9 mouse cellular contexts compared by ENCODE assay signal in genomic region chr2:120102881-120103280, GRCm38 (mm10). TPM values are rescaled to one million over a fixed set of nuclear protein-coding genes. Genes with fewer than 3 reads are reported as not detected.
DNase-seq lines count a peak whose midpoint lies in the region; ATAC-seq and TF ChIP-seq lines count a peak whose summit lies in the region.
"Had no signal": no experiment of that assay in that cellular context is flagged by ENCODE, and none has a peak within 500 bp of the region (broad histone marks: within the 10 kb centered on the region; RNA-seq: fewer than 3 reads in every experiment).

No protein-coding gene starts in this region.

- H3K9ac ChIP-seq in heart, adult 2 months (ENCODE audit: low read depth, low read length): peak overlapping the region; percentile 7
- H3K9ac ChIP-seq in forebrain, embryonic 14.5 days (ENCODE audit: low read length): no peak overlapping the region
- H3K9ac ChIP-seq: liver, embryonic 15.5 days had no signal

- H3K79me2 ChIP-seq in heart, adult 2 months (replicated peaks; ENCODE audit: control insufficient read depth, insufficient read depth, low read length): no peaks in the 10 kb centered on the region

- no peak overlapping the region for H3K4me2 ChIP-seq in forebrain, embryonic 14.5 days (ENCODE audit: low read length)
- H3K4me2 ChIP-seq: liver, embryonic 15.5 days had no signal

- no peak for TF ChIP-seq CTCF in heart, adult 2 months (IDR thresholded peaks at IDR 0.05)

- TF ChIP-seq EP300 in heart, adult 2 months (IDR thresholded peaks at IDR 0.05; ENCODE audit: insufficient read depth, low read depth, low read length): no peak

- no peak for ATAC-seq in forebrain, embryonic 14.5 days

- peak; percentile 52; the same call in 1 of the 2 replicates for TF ChIP-seq POLR2A in heart, adult 2 months (IDR thresholded peaks at IDR 0.05; ENCODE audit: insufficient read depth, low read depth, low read length)

- no peaks in the 10 kb centered on the region for H3K27me3 ChIP-seq in heart, adult 2 months (ENCODE audit: control insufficient read depth, insufficient read depth, low read length)
- no peaks in the 10 kb centered on the region for H3K27me3 ChIP-seq in forebrain, embryonic 14.5 days (replicated peaks; ENCODE audit: control insufficient read depth, insufficient read depth, low read length)
- H3K27me3 ChIP-seq: liver, embryonic 15.5 days had no signal

- H3K27ac ChIP-seq in heart, adult 2 months: peak overlapping the region; percentile 83
- no peak overlapping the region for H3K27ac ChIP-seq in forebrain, embryonic 14.5 days (ENCODE audit: low read depth, low read length)
- H3K27ac ChIP-seq: liver, embryonic 15.5 days had no signal

- H3K4me3 ChIP-seq in heart, adult 2 months: no peak overlapping the region
- no peak overlapping the region for H3K4me3 ChIP-seq in forebrain, embryonic 14.5 days (ENCODE audit: low read depth, low read length)
- H3K4me3 ChIP-seq: liver, embryonic 15.5 days had no signal

- peaks cover 76% of the 10 kb centered on the region for H3K36me3 ChIP-seq in heart, adult 2 months (ENCODE audit: control insufficient read depth, insufficient read depth, low read length)
- no peaks in the 10 kb centered on the region for H3K36me3 ChIP-seq in forebrain, embryonic 14.5 days (ENCODE audit: control insufficient read depth, insufficient read depth, low read length)

- 7% methylated on average over 6 of the region's 6 CpGs for WGBS in heart, adult 2 months
- 80% methylated on average over 6 of the region's 6 CpGs for WGBS in forebrain, embryonic 14.5 days

- peaks cover 40% of the 10 kb centered on the region for H3K4me1 ChIP-seq in heart, adult 2 months (ENCODE audit: control insufficient read depth, insufficient read depth, low read length)
- no peaks in the 10 kb centered on the region for H3K4me1 ChIP-seq in forebrain, embryonic 14.5 days (ENCODE audit: control insufficient read depth, insufficient read depth, low read length)

- no peaks in the 10 kb centered on the region for H3K9me3 ChIP-seq in forebrain, embryonic 14.5 days (replicated peaks; ENCODE audit: control insufficient read depth, low read length)
- H3K9me3 ChIP-seq: liver, embryonic 15.5 days had no signal

- intact Hi-C loops in heart, adult 2 months (cut with DNase I): no loop called here

- DNase-seq in embryo, embryonic 10.5 days (ENCODE audit: low spot score): peak; percentile 40
- peak; percentile 65 to 77 for DNase-seq in heart, adult 2 months
- DNase-seq in kidney, adult 9 months: peak; percentile 73
- DNase-seq in lung, postnatal 4 days: peak; percentile 58 to 75
- no peak for DNase-seq in layer of hippocampus, postnatal 10 days (ENCODE audit: low spot score in 2 of 2)
- DNase-seq in forebrain, embryonic 14.5 days (ENCODE audit: low spot score): no peak
- no peak for DNase-seq in Muller cell, postnatal 12 days (ENCODE audit: inconsistent ontology term)
- DNase-seq: cerebellum, postnatal 10 days had no signal

RNA-seq across cellular contexts. Expression of gene Ehd4, which starts 51.5 kb away (rescaled TPM):
- total RNA-seq in heart, adult 2 months (2021): 100 to 1,000 TPM; 330 to 373 TPM
- 213 and 279 TPM in 2 replicates for polyA plus RNA-seq in heart, adult 2 months (2012; rRNA removed)
- total RNA-seq in layer of hippocampus, postnatal 10 days (2021): 1 to 10 TPM; 7.5 to 8.3 TPM
- 7.9 and 11.8 TPM in 2 replicates for polyA plus RNA-seq in forebrain, embryonic 14.5 days (2014; fragmentation: Nextera tagmentation; extraction: Ambion mirVana)

Comparison
In these comparisons a context has a peak if more than half of its experiments do, and no peak if none do; other contexts are left out.
1. DNase-seq: peak in embryo, embryonic 10.5 days (single experiment), heart, adult 2 months (2 of 2), kidney, adult 9 months (single experiment) and lung, postnatal 4 days (2 of 2); none in layer of hippocampus, postnatal 10 days (0 of 2), forebrain, embryonic 14.5 days (single experiment) and Muller cell, postnatal 12 days (single experiment).
2. RNA of gene Ehd4, which starts 51.5 kb away (total RNA-seq): 330 to 373 TPM in heart, adult 2 months; 7.5 to 8.3 TPM in layer of hippocampus, postnatal 10 days; every median in the first group is over 10 times any median in the second.